Mouse (Mus musculus): ENCODE measurements around the gene Mafk.

DNA sequence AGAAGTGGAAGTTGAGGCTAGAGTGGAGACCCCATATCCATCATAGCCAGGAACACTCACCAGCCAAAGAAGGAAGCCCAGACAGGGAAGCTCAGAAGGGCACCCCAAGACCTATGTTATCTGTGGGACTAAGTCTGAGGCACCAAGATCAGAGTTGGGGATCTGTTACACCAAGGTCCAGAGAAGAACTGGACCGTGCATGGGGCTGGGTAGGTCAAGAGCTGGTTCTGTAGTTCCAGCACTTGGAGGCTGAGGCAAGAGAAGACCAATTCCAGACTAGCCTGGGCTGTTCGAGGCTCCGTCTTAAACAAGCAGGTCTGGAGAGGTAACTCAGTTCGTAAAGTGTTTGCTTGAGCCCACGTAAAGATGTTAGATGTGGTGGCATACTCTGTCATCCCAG, 2.8 kb downstream of the Mafk start:
- no peak for TF ChIP-seq FLI1 (IDR thresholded peaks at IDR 0.05; ENCODE audit: low read length)
- TF ChIP-seq GATA1 (IDR thresholded peaks at IDR 0.05; ENCODE audit: borderline replicate concordance, low read length) = no peak
